Mouse (Mus musculus): Measurements from ENCODE around the gene Camk2d. TPM values are rescaled to one million over a fixed set of nuclear protein-coding genes. Genes with fewer than 3 reads are reported as not detected.

Gene Camk2d
- polyA plus RNA-seq, 1 experiment from 2014 or later = 19.7 TPM

DNA sequence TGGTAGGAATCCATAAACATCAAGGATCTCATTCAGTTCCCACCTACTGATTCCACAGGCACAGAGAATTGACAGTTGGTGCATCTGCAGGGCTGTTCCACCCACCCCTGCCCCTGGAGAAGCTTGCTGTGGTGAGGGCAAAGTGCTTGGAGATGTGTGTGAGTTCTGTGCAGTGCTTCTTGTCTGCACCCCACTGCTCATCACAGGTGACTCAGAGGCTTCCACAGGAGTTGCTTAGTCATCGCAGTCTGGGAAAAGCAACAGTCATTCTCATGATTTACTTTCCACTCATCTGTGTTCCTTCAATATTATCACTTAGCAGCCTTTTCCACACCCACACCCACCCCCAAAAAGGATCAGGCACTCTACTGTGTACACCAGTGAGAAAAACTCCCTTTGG, 252.0 kb downstream of the Camk2d start:
- ATAC-seq (ENCODE audit: low FRiP score, low read depth) = no peak
- no peak overlapping the region for H3K27ac ChIP-seq (replicated peaks)
- 86% methylated on average over 1 of the region's 1 CpGs for WGBS
- no peaks in the 10 kb centered on the region for H3K9me3 ChIP-seq
- H3K9ac ChIP-seq (replicated peaks) = no peak overlapping the region
- no peak overlapping the region for H3K4me3 ChIP-seq
- H3K4me1 ChIP-seq = no peaks in the 10 kb centered on the region
- no peak overlapping the region for H3K4me2 ChIP-seq (replicated peaks)
- no peaks in the 10 kb centered on the region for H3K36me3 ChIP-seq
- no peaks in the 10 kb centered on the region for H3K27me3 ChIP-seq

DNA sequence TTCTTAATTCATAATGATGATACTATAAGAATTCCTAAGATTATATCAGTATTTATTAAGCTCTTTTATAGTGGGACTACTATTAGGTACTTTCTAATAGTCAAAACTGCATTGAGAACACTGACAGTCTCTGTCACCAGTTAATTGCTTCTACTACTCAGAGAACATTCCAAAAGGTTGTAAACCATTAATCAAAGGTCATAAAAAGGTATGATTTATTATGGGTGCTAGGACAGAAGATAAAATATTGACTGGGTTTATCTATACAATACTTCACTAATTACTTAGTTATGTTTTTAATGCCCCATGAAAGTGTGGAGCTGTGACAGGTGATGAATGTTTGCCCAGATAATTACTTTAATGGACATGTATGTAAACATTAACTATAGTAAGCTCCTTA, 264.3 kb downstream of the Camk2d start:
- Histone ChIP-seq H3K9me3 (no peaks in the 10 kb centered on the region), H3K36me3 (no peaks in the 10 kb centered on the region), H3K4me2 (replicated peaks) (no peak overlapping the region), H3K27ac (replicated peaks) (no peak overlapping the region), H3K4me3 (no peak overlapping the region), H3K4me1 (no peaks in the 10 kb centered on the region), H3K9ac (replicated peaks) (no peak overlapping the region), H3K27me3 (no peaks in the 10 kb centered on the region)
- ATAC-seq (ENCODE audit: low FRiP score, low read depth) = no peak

DNA sequence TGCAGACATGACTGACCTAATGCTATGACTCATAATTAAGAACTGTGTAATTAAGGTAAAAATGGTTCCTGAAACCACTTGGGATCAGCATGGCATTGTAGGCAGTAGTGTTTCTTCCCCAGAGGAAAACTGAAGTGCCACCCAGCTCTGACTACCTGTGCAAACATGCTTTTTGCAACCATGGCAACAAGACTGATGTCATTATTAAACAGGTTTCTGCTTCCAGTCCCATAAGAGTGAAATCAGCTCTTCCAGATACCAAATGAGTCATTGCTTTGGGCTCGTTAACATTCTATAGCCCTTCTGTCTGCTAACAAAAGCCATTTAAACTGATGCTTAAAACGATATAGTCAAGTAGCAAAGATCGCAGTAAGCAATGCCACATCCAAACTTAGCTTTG, 273.5 kb downstream of the Camk2d start:
- WGBS = 80% methylated on average over 3 of the region's 3 CpGs
- Histone ChIP-seq H3K36me3 (no peaks in the 10 kb centered on the region), H3K27me3 (no peaks in the 10 kb centered on the region), H3K27ac (replicated peaks) (no peak overlapping the region), H3K4me1 (no peaks in the 10 kb centered on the region), H3K9me3 (no peaks in the 10 kb centered on the region), H3K4me2 (replicated peaks) (no peak overlapping the region), H3K4me3 (no peak overlapping the region), H3K9ac (replicated peaks) (no peak overlapping the region)
- no peak for ATAC-seq (ENCODE audit: low FRiP score, low read depth)

DNA sequence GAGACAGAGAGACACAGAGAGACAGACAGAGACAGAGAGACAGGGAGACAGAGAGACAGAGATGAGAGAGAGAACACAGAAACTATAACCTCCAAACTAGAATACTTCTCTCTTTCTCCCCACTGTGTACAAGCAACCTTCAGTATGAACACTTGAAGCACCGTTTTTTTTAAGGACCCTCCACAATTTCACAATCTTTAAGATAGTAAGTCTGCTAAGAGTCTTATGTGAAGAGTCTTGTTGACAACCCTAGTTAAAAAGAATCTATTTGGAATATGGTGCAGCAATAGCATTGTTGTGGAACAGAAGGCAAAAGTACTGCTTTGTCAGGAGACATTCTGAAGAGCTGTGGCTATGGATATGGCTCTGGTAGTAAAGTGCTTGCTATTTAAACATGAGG, 274.6 kb downstream of the Camk2d start:
- H3K4me1 ChIP-seq = no peaks in the 10 kb centered on the region
- H3K4me3 ChIP-seq = no peak overlapping the region
- H3K4me2 ChIP-seq (replicated peaks) = no peak overlapping the region
- no peaks in the 10 kb centered on the region for H3K27me3 ChIP-seq
- no peaks in the 10 kb centered on the region for H3K9me3 ChIP-seq
- no peak for ATAC-seq (ENCODE audit: low FRiP score, low read depth)
- WGBS = 96% methylated on average over 1 of the region's 1 CpGs
- H3K27ac ChIP-seq (replicated peaks) = no peak overlapping the region
- no peaks in the 10 kb centered on the region for H3K36me3 ChIP-seq
- no peak overlapping the region for H3K9ac ChIP-seq (replicated peaks)

DNA sequence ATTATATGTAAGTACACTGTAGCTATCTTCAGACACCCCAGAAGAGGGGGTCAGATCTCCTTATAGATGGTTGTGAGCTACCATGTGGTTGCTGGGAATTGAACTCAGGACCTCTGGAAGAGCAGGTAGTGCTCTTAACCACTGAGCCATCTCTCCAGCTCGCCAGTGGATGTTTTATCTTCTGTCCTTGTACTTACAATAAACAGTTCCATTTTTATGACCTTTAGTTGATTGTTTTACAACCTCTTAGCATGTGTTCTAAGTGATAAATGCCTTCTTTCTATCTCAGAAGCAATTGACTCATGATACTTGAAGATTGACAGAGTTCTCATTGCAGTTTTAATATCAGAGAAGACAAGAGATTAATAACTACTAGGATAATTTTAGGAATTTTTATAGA, 282.1 kb downstream of the Camk2d start:
- H3K27ac ChIP-seq (replicated peaks) = no peak overlapping the region
- H3K4me2 ChIP-seq (replicated peaks) = no peak overlapping the region
- H3K9me3 ChIP-seq = no peaks in the 10 kb centered on the region
- H3K36me3 ChIP-seq = no peaks in the 10 kb centered on the region
- H3K4me1 ChIP-seq = no peaks in the 10 kb centered on the region
- H3K9ac ChIP-seq (replicated peaks) = no peak overlapping the region
- H3K4me3 ChIP-seq = no peak overlapping the region
- ATAC-seq (ENCODE audit: low FRiP score, low read depth) = no peak
- 67% methylated on average over 1 of the region's 1 CpGs for WGBS
- H3K27me3 ChIP-seq = no peaks in the 10 kb centered on the region

DNA sequence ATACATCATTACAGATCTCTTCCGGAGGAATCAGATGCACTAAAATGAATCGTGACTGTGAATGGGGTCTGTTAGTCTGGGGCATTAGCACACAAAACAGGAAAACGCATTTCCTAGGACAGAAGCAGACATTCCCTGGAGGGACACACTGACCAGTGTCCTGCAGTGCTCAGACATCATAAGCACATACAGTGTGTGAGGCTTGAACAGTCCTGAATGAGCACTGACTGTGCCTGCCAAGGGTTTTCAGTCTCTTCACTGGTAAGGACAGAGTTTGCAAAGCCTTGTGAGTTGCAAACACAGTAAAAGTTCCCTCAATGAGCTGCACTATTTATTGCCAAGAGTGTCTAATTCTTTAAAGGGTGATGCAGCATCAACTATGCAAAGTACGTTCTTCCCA, 290.0 kb downstream of the Camk2d start:
- Histone ChIP-seq H3K4me2 (replicated peaks) (no peak overlapping the region), H3K27me3 (no peaks in the 10 kb centered on the region)
- WGBS = 82% methylated on average over 4 of the region's 4 CpGs

DNA sequence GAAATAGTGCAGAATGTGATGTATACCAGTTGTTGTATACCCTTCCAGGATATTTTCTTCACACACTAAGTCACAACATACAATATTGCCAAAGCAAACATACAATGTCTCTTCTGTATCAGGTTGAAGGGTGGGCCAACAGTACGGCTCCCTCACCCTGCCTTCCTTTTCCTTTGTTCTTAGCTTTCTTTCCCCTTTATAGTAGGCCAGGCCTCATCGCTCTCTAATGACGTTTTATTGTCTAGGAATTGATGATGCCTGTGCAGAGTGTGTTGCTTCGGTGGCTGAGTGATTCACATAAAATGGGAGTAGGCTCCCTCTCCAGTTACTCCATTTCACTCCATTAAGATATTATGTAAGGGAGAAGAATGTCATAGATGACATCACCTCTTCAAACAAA, 290.5 kb downstream of the Camk2d start:
- no peak overlapping the region for H3K27ac ChIP-seq (replicated peaks)
- H3K4me2 ChIP-seq (replicated peaks) = no peak overlapping the region
- no peaks in the 10 kb centered on the region for H3K9me3 ChIP-seq
- no peak overlapping the region for H3K9ac ChIP-seq (replicated peaks)
- no peak for ATAC-seq (ENCODE audit: low FRiP score, low read depth)
- H3K27me3 ChIP-seq = no peaks in the 10 kb centered on the region
- WGBS = 77% methylated on average over 4 of the region's 4 CpGs
- H3K36me3 ChIP-seq = no peaks in the 10 kb centered on the region
- H3K4me1 ChIP-seq = no peaks in the 10 kb centered on the region
- H3K4me3 ChIP-seq = no peak overlapping the region

More for the DNA sequence above, 290.0 kb downstream of the Camk2d start:
- H3K4me1 ChIP-seq = no peaks in the 10 kb centered on the region
- H3K4me3 ChIP-seq = no peak overlapping the region
- H3K9ac ChIP-seq (replicated peaks) = no peak overlapping the region
- ATAC-seq (ENCODE audit: low FRiP score, low read depth) = no peak
- H3K27ac ChIP-seq (replicated peaks) = no peak overlapping the region
- H3K9me3 ChIP-seq = no peaks in the 10 kb centered on the region
- no peaks in the 10 kb centered on the region for H3K36me3 ChIP-seq

Other genes starting within 250 kb of the Camk2d start
- gene Arsj, start 232.6 kb upstream of the Camk2d start, polyA plus RNA-seq (2016; fragmentation: Nextera tagmentation; extraction: Ambion mirVana) = 0.14 and 0.18 TPM in 2 replicates